Mouse (Mus musculus): ENCODE data around the gene Gm44511. TPM values are rescaled to one million over a fixed set of nuclear protein-coding genes. Genes with fewer than 3 reads are reported as not detected.
"Not testable (repeated sequence)": the region's sequence is repeated elsewhere in the genome, so short reads cannot be mapped to it uniquely, and the experiment has no call there.

Gene Gm44511
- total RNA-seq, 1 experiment from 2014 or later = 1.1 TPM

- peak; percentile 18; a peak in 2 of 4 replicates for ATAC-seq (replicated peaks in 1 of 2; ENCODE audit: insufficient read depth in 1 of 2, low FRiP score in 2 of 2, low TSS enrichment in 1 of 2, low read depth in 1 of 2, poor library complexity in 2 of 2, severe bottlenecking in 2 of 2)
These were observed 17.4 kb upstream of the Gm44511 start for GRCm38 (mm10) chr6:128843479-128843992.

- ATAC-seq (replicated peaks in 1 of 2; ENCODE audit: insufficient read depth in 1 of 2, low FRiP score in 2 of 2, low TSS enrichment in 1 of 2, low read depth in 1 of 2, poor library complexity in 2 of 2, severe bottlenecking in 2 of 2) = peak; percentile 51 to 60
These were observed 16.9 kb upstream of the Gm44511 start for GRCm38 (mm10) chr6:128842945-128843478.

GRCm38 (mm10) chr6:128842356-128842944 is 16.3 kb upstream of the Gm44511 start:
- ATAC-seq (replicated peaks in 1 of 2; ENCODE audit: insufficient read depth in 1 of 2, low FRiP score in 2 of 2, low TSS enrichment in 1 of 2, low read depth in 1 of 2, poor library complexity in 2 of 2, severe bottlenecking in 2 of 2) = no peak

GRCm38 (mm10) chr6:128841327-128842089 is 15.4 kb upstream of the Gm44511 start:
- ATAC-seq (replicated peaks in 1 of 2; ENCODE audit: insufficient read depth in 1 of 2, low FRiP score in 2 of 2, low TSS enrichment in 1 of 2, low read depth in 1 of 2, poor library complexity in 2 of 2, severe bottlenecking in 2 of 2) = no peak

GRCm38 (mm10) chr6:128840669-128841068 is 14.6 kb upstream of the Gm44511 start:
- ATAC-seq (replicated peaks in 1 of 2; ENCODE audit: insufficient read depth in 1 of 2, low FRiP score in 2 of 2, low TSS enrichment in 1 of 2, low read depth in 1 of 2, poor library complexity in 2 of 2, severe bottlenecking in 2 of 2) = not testable (repeated sequence)

- no peak for ATAC-seq (replicated peaks in 1 of 2; ENCODE audit: insufficient read depth in 1 of 2, low FRiP score in 2 of 2, low TSS enrichment in 1 of 2, low read depth in 1 of 2, poor library complexity in 2 of 2, severe bottlenecking in 2 of 2)
These were observed 13.8 kb upstream of the Gm44511 start for GRCm38 (mm10) chr6:128839921-128840320.

- peak; percentile 46 to 62 for ATAC-seq (replicated peaks in 1 of 2; ENCODE audit: insufficient read depth in 1 of 2, low FRiP score in 2 of 2, low TSS enrichment in 1 of 2, low read depth in 1 of 2, poor library complexity in 2 of 2, severe bottlenecking in 2 of 2)
These were observed 13.2 kb upstream of the Gm44511 start for GRCm38 (mm10) chr6:128839266-128839771.

GRCm38 (mm10) chr6:128838342-128839265 is 12.5 kb upstream of the Gm44511 start:
- ATAC-seq (replicated peaks in 1 of 2; ENCODE audit: insufficient read depth in 1 of 2, low FRiP score in 2 of 2, low TSS enrichment in 1 of 2, low read depth in 1 of 2, poor library complexity in 2 of 2, severe bottlenecking in 2 of 2) = peak in 1 of 2 experiments; percentile 16; a peak in 1 of 4 replicates

- ATAC-seq (replicated peaks in 1 of 2; ENCODE audit: insufficient read depth in 1 of 2, low FRiP score in 2 of 2, low TSS enrichment in 1 of 2, low read depth in 1 of 2, poor library complexity in 2 of 2, severe bottlenecking in 2 of 2) = no peak
These were observed 11.6 kb upstream of the Gm44511 start for GRCm38 (mm10) chr6:128837454-128838341.

- ATAC-seq (replicated peaks in 1 of 2; ENCODE audit: insufficient read depth in 1 of 2, low FRiP score in 2 of 2, low TSS enrichment in 1 of 2, low read depth in 1 of 2, poor library complexity in 2 of 2, severe bottlenecking in 2 of 2) = no peak
These were observed 10.8 kb upstream of the Gm44511 start for GRCm38 (mm10) chr6:128836955-128837334.

- ATAC-seq (replicated peaks in 1 of 2; ENCODE audit: insufficient read depth in 1 of 2, low FRiP score in 2 of 2, low TSS enrichment in 1 of 2, low read depth in 1 of 2, poor library complexity in 2 of 2, severe bottlenecking in 2 of 2) = peak; percentile 12 to 24; a peak in 2 of 4 replicates
These were observed 10.3 kb upstream of the Gm44511 start for GRCm38 (mm10) chr6:128836191-128836954.

GRCm38 (mm10) chr6:128835571-128835970 is 9.5 kb upstream of the Gm44511 start:
- no peak for ATAC-seq (replicated peaks in 1 of 2; ENCODE audit: insufficient read depth in 1 of 2, low FRiP score in 2 of 2, low TSS enrichment in 1 of 2, low read depth in 1 of 2, poor library complexity in 2 of 2, severe bottlenecking in 2 of 2)

GRCm38 (mm10) chr6:128833046-128833445 is 6.9 kb upstream of the Gm44511 start:
- no peak for ATAC-seq (replicated peaks in 1 of 2; ENCODE audit: insufficient read depth in 1 of 2, low FRiP score in 2 of 2, low TSS enrichment in 1 of 2, low read depth in 1 of 2, poor library complexity in 2 of 2, severe bottlenecking in 2 of 2)

GRCm38 (mm10) chr6:128829837-128830236 is 3.7 kb upstream of the Gm44511 start:
- ATAC-seq (replicated peaks in 1 of 2; ENCODE audit: insufficient read depth in 1 of 2, low FRiP score in 2 of 2, low TSS enrichment in 1 of 2, low read depth in 1 of 2, poor library complexity in 2 of 2, severe bottlenecking in 2 of 2) = no peak

- no peak for ATAC-seq (replicated peaks in 1 of 2; ENCODE audit: insufficient read depth in 1 of 2, low FRiP score in 2 of 2, low TSS enrichment in 1 of 2, low read depth in 1 of 2, poor library complexity in 2 of 2, severe bottlenecking in 2 of 2)
These were observed 666 bp upstream of the Gm44511 start for GRCm38 (mm10) chr6:128826781-128827180.
